Comparison of ENCODE assay signal across 15 mouse cellular contexts in genomic region chr9:56260495-56261136, GRCm38 (mm10).
DNase-seq lines count a peak whose midpoint lies in the region; ATAC-seq and TF ChIP-seq lines count a peak whose summit lies in the region.
"Had no signal": no experiment of that assay in that cellular context is flagged by ENCODE, and none has a peak within 500 bp of the region (broad histone marks: within the 10 kb centered on the region; RNA-seq: fewer than 3 reads in every experiment).

No protein-coding gene starts in this region.

- no peak overlapping the region for H3K9ac ChIP-seq in heart, postnatal 0 days (replicated peaks; ENCODE audit: low read depth, low read length)
- H3K9ac ChIP-seq: intestine, embryonic 15.5 days; limb, embryonic 13.5 days; liver, postnatal 0 days; midbrain, embryonic 12.5 days had no signal

- H3K27me3 ChIP-seq in heart, postnatal 0 days (ENCODE audit: control insufficient read depth, insufficient read depth, low read length) = no peaks in the 10 kb centered on the region
- H3K27me3 ChIP-seq: intestine, embryonic 15.5 days; limb, embryonic 13.5 days; midbrain, embryonic 12.5 days had no signal

- H3K4me1 ChIP-seq in heart, postnatal 0 days (ENCODE audit: control insufficient read depth, insufficient read depth) = peaks cover 18% of the 10 kb centered on the region; the same call in 1 of the 2 replicates
- H3K4me1 ChIP-seq: limb, embryonic 13.5 days; midbrain, embryonic 12.5 days had no signal

- no peak for DNase-seq in heart, postnatal 0 days (ENCODE audit: low spot score)
- DNase-seq in heart, adult 9 months (ENCODE audit: low spot score in 2 of 2) = no peak
- DNase-seq in thymus, postnatal 14 days = peak; percentile 6
- no peak for DNase-seq in thymus, postnatal 25 days
- DNase-seq in adipocyte (ENCODE audit: low spot score) = peak; percentile 5
- no peak for DNase-seq in adrenal gland, adult 8-10 months
- DNase-seq in kidney, postnatal 14 days = no peak
- DNase-seq: right cerebral cortex, postnatal 14 days; thymus, adult 2 months had no signal

- peaks cover 10% of the 10 kb centered on the region; the same call in 1 of the 2 replicates for H3K36me3 ChIP-seq in heart, postnatal 0 days (replicated peaks; ENCODE audit: control insufficient read depth, insufficient read depth, low read length)

- H3K9me3 ChIP-seq in heart, postnatal 0 days (replicated peaks; ENCODE audit: control insufficient read depth, low read length) = peaks cover 6% of the 10 kb centered on the region

- peak overlapping the region; percentile 75; the same call in 1 of the 2 replicates for H3K27ac ChIP-seq in heart, postnatal 0 days (ENCODE audit: low read depth)
- H3K27ac ChIP-seq: intestine, embryonic 15.5 days; left cerebral cortex, adult 2 months; limb, embryonic 13.5 days; midbrain, embryonic 12.5 days had no signal

- H3K4me2 ChIP-seq in heart, postnatal 0 days (ENCODE audit: low read depth, low read length) = peak overlapping the region; percentile 36; the same call in 1 of the 2 replicates
- H3K4me2 ChIP-seq: intestine, embryonic 15.5 days; limb, embryonic 13.5 days; midbrain, embryonic 12.5 days had no signal

- no peak for ATAC-seq in heart, postnatal 0 days (ENCODE audit: insufficient read depth, low read depth)
- ATAC-seq: intestine, embryonic 15.5 days; liver, postnatal 0 days had no signal

- TF ChIP-seq EP300 in heart, postnatal 0 days (IDR thresholded peaks at IDR 0.05; ENCODE audit: low read depth) = 0 out of 2 replicates have a peak, but pooled peaks have one; percentile 5

- no peak overlapping the region for H3K4me3 ChIP-seq in heart, postnatal 0 days (ENCODE audit: low read depth, low read length)
- H3K4me3 ChIP-seq: intestine, embryonic 15.5 days; layer of hippocampus, adult 2 months; left cerebral cortex, adult 2 months; limb, embryonic 13.5 days; midbrain, embryonic 12.5 days had no signal

- WGBS in heart, postnatal 0 days = 75% methylated on average over 14 of the region's 14 CpGs

- no peak for TF ChIP-seq CTCF in heart, postnatal 0 days (IDR thresholded peaks at IDR 0.05; ENCODE audit: low read depth)

Comparison
In these comparisons a context has a peak if more than half of its experiments do, and no peak if none do; other contexts are left out.
1. DNase-seq: peak in thymus, postnatal 14 days (single experiment) and adipocyte (single experiment); none in heart, postnatal 0 days (single experiment), heart, adult 9 months (0 of 2), thymus, postnatal 25 days (single experiment), adrenal gland, adult 8-10 months (single experiment) and kidney, postnatal 14 days (single experiment).